Mouse (Mus musculus): ENCODE results near the gene Kcnj6. TPM values are rescaled to one million over a fixed set of nuclear protein-coding genes. Genes with fewer than 3 reads are reported as not detected.

Gene Kcnj6
- polyA plus RNA-seq, 2 experiments, result 0.03 TPM; not detected in 1

GRCm38 (mm10) chr16:94919177-94919576 lies 78.3 kb downstream of the Kcnj6 start:
- Histone ChIP-seq H3K36me3 (ENCODE audit: control insufficient read depth, insufficient read depth, low read length) (no peaks in the 10 kb centered on the region), H3K9ac (ENCODE audit: low read depth, low read length, severe bottlenecking) (no peak overlapping the region), H3K4me3 (replicated peaks; ENCODE audit: low read length) (no peak overlapping the region), H3K27ac (replicated peaks; ENCODE audit: low read depth, low read length) (no peak overlapping the region), H3K4me2 (replicated peaks; ENCODE audit: low read depth, low read length, severe bottlenecking) (no peak overlapping the region), H3K4me1 (ENCODE audit: control insufficient read depth, insufficient read depth, low read length) (no peaks in the 10 kb centered on the region), H3K27me3 (ENCODE audit: control insufficient read depth, insufficient read depth, low read length) (no peaks in the 10 kb centered on the region), H3K9me3 (ENCODE audit: control insufficient read depth, low read length) (no peaks in the 10 kb centered on the region)
- DNase-seq (ENCODE audit: low spot score) (no peak), ATAC-seq (ENCODE audit: low FRiP score, low read depth) (no peak)
- 70% methylated on average over 5 of the region's 5 CpGs for WGBS
- TF ChIP-seq POLR2A (IDR thresholded peaks at IDR 0.05; ENCODE audit: borderline replicate concordance, extremely low read depth, insufficient read depth, insufficient read length), result no peak

GRCm38 (mm10) chr16:94906026-94906425 lies 91.5 kb downstream of the Kcnj6 start:
- H3K4me2 ChIP-seq (replicated peaks; ENCODE audit: low read depth, low read length, severe bottlenecking), result no peak overlapping the region
- H3K4me3 ChIP-seq (replicated peaks; ENCODE audit: low read length), result no peak overlapping the region
- no peak overlapping the region for H3K27ac ChIP-seq (replicated peaks; ENCODE audit: low read depth, low read length)
- no peaks in the 10 kb centered on the region for H3K9me3 ChIP-seq (ENCODE audit: control insufficient read depth, low read length)
- ATAC-seq (ENCODE audit: low FRiP score, low read depth), result no peak
- H3K9ac ChIP-seq (ENCODE audit: low read depth, low read length, severe bottlenecking), result no peak overlapping the region
- 90% methylated on average over 4 of the region's 4 CpGs for WGBS
- no peaks in the 10 kb centered on the region for H3K27me3 ChIP-seq (ENCODE audit: control insufficient read depth, insufficient read depth, low read length)
- H3K4me1 ChIP-seq (ENCODE audit: control insufficient read depth, insufficient read depth, low read length), result no peaks in the 10 kb centered on the region
- DNase-seq (ENCODE audit: low spot score), result no peak
- no peak for TF ChIP-seq POLR2A (IDR thresholded peaks at IDR 0.05; ENCODE audit: borderline replicate concordance, extremely low read depth, insufficient read depth, insufficient read length)
- H3K36me3 ChIP-seq (ENCODE audit: control insufficient read depth, insufficient read depth, low read length), result no peaks in the 10 kb centered on the region

GRCm38 (mm10) chr16:94898832-94899231 lies 98.7 kb downstream of the Kcnj6 start:
- TF ChIP-seq POLR2A (IDR thresholded peaks at IDR 0.05; ENCODE audit: borderline replicate concordance, extremely low read depth, insufficient read depth, insufficient read length), result no peak
- H3K9ac ChIP-seq (ENCODE audit: low read depth, low read length, severe bottlenecking), result no peak overlapping the region
- H3K4me1 ChIP-seq (ENCODE audit: control insufficient read depth, insufficient read depth, low read length), result no peaks in the 10 kb centered on the region
- no peaks in the 10 kb centered on the region for H3K27me3 ChIP-seq (ENCODE audit: control insufficient read depth, insufficient read depth, low read length)
- DNase-seq (ENCODE audit: low spot score) (no peak), ATAC-seq (ENCODE audit: low FRiP score, low read depth) (no peak)
- no peak overlapping the region for H3K4me2 ChIP-seq (replicated peaks; ENCODE audit: low read depth, low read length, severe bottlenecking)
- H3K36me3 ChIP-seq (ENCODE audit: control insufficient read depth, insufficient read depth, low read length), result no peaks in the 10 kb centered on the region
- H3K27ac ChIP-seq (replicated peaks; ENCODE audit: low read depth, low read length), result no peak overlapping the region
- no peaks in the 10 kb centered on the region for H3K9me3 ChIP-seq (ENCODE audit: control insufficient read depth, low read length)
- 86% methylated on average over 6 of the region's 6 CpGs for WGBS
- no peak overlapping the region for H3K4me3 ChIP-seq (replicated peaks; ENCODE audit: low read length)

GRCm38 (mm10) chr16:94892162-94892650 lies 105.3 kb downstream of the Kcnj6 start:
- TF ChIP-seq POLR2A (IDR thresholded peaks at IDR 0.05; ENCODE audit: borderline replicate concordance, extremely low read depth, insufficient read depth, insufficient read length), result no peak
- no peaks in the 10 kb centered on the region for H3K36me3 ChIP-seq (ENCODE audit: control insufficient read depth, insufficient read depth, low read length)
- DNase-seq (ENCODE audit: low spot score), result no peak
- no peak overlapping the region for H3K4me2 ChIP-seq (replicated peaks; ENCODE audit: low read depth, low read length, severe bottlenecking)
- H3K4me1 ChIP-seq (ENCODE audit: control insufficient read depth, insufficient read depth, low read length), result no peaks in the 10 kb centered on the region
- no peak for ATAC-seq (ENCODE audit: low FRiP score, low read depth)
- no peaks in the 10 kb centered on the region for H3K9me3 ChIP-seq (ENCODE audit: control insufficient read depth, low read length)
- H3K27me3 ChIP-seq (ENCODE audit: control insufficient read depth, insufficient read depth, low read length), result no peaks in the 10 kb centered on the region
- H3K27ac ChIP-seq (replicated peaks; ENCODE audit: low read depth, low read length), result no peak overlapping the region
- no peak overlapping the region for H3K9ac ChIP-seq (ENCODE audit: low read depth, low read length, severe bottlenecking)
- 94% methylated on average over 4 of the region's 4 CpGs for WGBS
- H3K4me3 ChIP-seq (replicated peaks; ENCODE audit: low read length), result no peak overlapping the region

- Histone ChIP-seq H3K27me3 (ENCODE audit: control insufficient read depth, insufficient read depth, low read length) (no peaks in the 10 kb centered on the region), H3K4me1 (ENCODE audit: control insufficient read depth, insufficient read depth, low read length) (no peaks in the 10 kb centered on the region), H3K9ac (ENCODE audit: low read depth, low read length, severe bottlenecking) (no peak overlapping the region), H3K9me3 (ENCODE audit: control insufficient read depth, low read length) (no peaks in the 10 kb centered on the region), H3K4me3 (replicated peaks; ENCODE audit: low read length) (no peak overlapping the region), H3K27ac (replicated peaks; ENCODE audit: low read depth, low read length) (no peak overlapping the region), H3K36me3 (ENCODE audit: control insufficient read depth, insufficient read depth, low read length) (no peaks in the 10 kb centered on the region), H3K4me2 (replicated peaks; ENCODE audit: low read depth, low read length, severe bottlenecking) (no peak overlapping the region)
- TF ChIP-seq POLR2A (IDR thresholded peaks at IDR 0.05; ENCODE audit: borderline replicate concordance, extremely low read depth, insufficient read depth, insufficient read length), result no peak
- WGBS, result 85% methylated on average over 6 of the region's 6 CpGs
- no peak for ATAC-seq (ENCODE audit: low FRiP score, low read depth)
- DNase-seq (ENCODE audit: low spot score), result no peak
These were observed 106.9 kb downstream of the Kcnj6 start for GRCm38 (mm10) chr16:94890581-94890980.

GRCm38 (mm10) chr16:94890056-94890455 lies 107.4 kb downstream of the Kcnj6 start:
- H3K36me3 ChIP-seq (ENCODE audit: control insufficient read depth, insufficient read depth, low read length), result no peaks in the 10 kb centered on the region
- 66% methylated on average over 2 of the region's 2 CpGs for WGBS
- no peak overlapping the region for H3K4me2 ChIP-seq (replicated peaks; ENCODE audit: low read depth, low read length, severe bottlenecking)
- H3K4me1 ChIP-seq (ENCODE audit: control insufficient read depth, insufficient read depth, low read length), result no peaks in the 10 kb centered on the region
- no peak for TF ChIP-seq POLR2A (IDR thresholded peaks at IDR 0.05; ENCODE audit: borderline replicate concordance, extremely low read depth, insufficient read depth, insufficient read length)
- H3K9me3 ChIP-seq (ENCODE audit: control insufficient read depth, low read length), result no peaks in the 10 kb centered on the region
- no peak overlapping the region for H3K9ac ChIP-seq (ENCODE audit: low read depth, low read length, severe bottlenecking)
- no peak overlapping the region for H3K27ac ChIP-seq (replicated peaks; ENCODE audit: low read depth, low read length)
- DNase-seq (ENCODE audit: low spot score) (no peak), ATAC-seq (ENCODE audit: low FRiP score, low read depth) (no peak)
- H3K27me3 ChIP-seq (ENCODE audit: control insufficient read depth, insufficient read depth, low read length), result no peaks in the 10 kb centered on the region
- no peak overlapping the region for H3K4me3 ChIP-seq (replicated peaks; ENCODE audit: low read length)
